Mouse (Mus musculus): ENCODE results near the gene Pola2. TPM values are rescaled to one million over a fixed set of nuclear protein-coding genes. Genes with fewer than 3 reads are reported as not detected.

The Pola2 gene
- polyA plus RNA-seq, 1 experiment, result 43.2 TPM

DNA sequence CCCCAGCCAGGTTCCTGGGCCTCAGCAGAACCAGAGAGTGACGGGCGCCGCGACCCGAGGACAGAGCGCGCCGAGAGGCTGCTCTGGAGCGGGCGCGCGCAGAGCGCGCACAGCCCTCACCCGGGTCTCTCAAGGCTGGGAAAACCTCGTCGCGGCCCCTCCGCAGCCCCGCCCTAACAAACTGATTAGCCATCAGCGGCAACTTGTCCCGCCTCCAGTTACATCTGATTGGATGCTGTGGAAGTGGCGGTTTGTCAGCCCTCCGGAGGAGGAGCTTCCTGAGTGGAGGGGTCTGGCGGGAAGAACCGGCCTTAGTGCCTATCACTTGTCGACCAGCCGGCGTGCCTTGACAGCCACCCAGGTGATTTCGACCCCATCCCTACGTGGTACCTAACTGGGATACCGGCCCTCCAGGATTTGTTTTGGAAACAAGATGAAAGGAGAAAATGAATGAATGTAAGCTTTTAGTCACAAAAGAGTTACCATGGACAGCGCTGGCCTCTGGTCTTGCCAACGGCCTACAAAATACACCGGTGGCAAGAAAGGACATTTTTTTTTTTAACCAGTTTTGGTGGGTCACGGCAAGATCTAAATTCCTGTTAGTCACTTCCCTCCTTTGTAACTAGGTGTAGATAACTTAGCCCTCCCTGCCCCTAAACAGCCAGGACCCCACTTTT is 69.9 kb downstream of the Pola2 start, which contains the start of gene Tigd3:
Tigd3 (minus strand) TSS at position 148 of the 677 bp plus-strand sequence.
- no peak for DNase-seq (ENCODE audit: low read depth)

DNA sequence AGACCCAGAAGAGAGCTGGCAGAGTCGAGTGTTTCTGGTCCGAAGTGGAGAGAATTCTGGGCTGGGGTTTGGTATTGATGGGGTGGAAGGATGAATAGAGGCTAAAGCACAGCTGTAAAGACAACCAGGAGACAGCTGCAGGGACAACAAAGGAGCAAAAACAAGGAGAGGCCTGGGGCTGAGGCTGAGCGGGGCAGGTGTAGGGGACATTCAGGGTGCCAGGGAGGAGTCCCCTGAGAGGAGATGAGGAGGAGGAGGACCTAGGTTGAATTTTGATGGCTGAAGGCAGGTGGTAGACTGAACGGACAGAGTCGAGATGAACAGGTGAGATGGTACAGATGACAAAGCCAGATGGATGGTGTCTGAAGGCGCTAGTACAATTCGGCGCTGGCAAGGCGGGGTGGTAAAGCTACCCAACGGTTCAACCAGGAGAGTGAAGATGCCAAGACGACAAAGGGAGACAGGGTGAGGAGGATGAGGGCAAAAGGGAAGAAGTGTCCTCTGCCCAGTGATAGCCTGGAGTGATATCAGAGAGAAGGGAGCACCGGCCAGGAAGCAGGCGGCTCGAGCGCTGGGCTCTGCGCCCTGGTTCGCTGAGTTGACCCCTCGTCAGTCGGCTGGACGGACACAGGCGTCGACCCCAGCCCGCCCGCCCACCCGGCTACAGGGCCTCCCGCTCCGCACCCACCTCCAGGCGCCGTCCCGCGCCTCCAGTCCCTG is 70.6 kb downstream of the Pola2 start:
- DNase-seq (ENCODE audit: low read depth), result no peak

DNA sequence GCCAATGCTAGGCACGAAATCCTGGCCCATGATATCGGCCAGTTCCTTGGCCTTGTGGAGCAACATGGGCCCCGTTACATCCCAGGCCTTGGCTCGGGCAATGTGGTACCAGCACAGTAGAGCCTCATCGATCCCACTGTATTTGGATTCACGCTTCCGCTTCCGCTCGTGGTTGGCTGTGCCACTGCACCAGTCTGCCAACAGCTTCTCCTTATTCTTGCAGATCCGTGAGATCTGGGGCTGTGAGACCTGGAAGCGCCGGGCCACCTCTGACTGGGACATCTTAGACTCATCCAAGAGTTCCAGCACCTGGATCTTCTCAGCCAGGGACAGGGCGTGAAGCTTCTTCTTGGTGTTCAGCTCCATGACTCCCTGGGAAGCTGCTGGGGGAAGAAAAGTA is 71.3 kb downstream of the Pola2 start:
- DNase-seq (ENCODE audit: low read depth), result no peak

DNA sequence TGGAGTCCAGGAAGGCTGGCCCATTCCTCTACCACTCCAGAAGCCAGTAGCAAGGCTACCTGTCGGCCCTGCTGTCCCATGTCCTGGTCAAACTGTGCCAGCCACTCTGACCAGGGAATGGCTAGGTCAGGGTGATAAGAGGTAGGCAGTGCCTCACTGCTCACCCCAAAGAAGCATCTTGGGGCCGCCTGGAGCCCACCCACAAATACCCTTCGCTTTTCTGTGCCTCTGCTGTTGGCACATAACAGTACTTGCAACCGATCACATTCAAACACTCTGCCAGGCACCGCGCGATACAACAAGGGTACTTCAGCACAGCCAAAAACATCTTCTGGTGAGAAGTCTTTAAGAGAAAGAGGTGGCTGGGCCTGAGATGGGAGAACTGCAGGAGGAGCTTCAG is 71.7 kb downstream of the Pola2 start:
- no peak for DNase-seq (ENCODE audit: low read depth)

DNA sequence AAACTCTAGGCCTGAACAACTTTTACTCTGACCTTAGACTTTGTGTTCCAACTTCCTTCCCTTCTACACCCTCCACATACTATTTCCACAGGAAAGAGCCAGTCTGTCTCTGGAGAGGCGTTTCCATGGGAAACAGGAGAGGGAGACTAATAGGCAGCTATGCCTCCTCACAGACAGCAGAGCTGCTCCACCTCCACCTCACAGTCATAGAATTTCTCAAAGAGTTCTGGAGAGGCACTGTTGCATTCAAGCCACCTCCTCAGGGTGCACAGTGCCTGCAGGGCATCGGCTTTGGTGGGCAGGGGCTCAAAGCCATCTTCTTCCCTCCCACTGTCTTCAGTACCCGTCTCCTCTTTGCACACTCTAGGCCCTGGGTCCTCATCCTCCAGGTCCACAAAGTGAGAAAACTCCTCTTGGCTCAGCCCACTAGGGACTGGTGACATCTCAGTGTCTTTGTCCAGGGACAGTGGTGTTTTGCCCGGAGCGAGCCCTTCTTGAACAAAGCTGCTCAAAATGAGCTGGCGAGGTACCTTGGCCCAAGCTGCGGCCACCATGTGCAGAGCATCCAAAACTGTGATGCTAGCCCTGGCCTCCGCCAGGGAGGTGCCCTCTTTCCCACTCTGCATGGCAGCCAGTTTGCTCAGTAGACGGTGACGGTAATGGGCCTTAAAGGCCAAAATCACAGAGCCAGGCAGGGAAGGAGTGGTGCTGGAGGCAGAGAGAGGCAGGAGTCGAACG is 72.3 kb downstream of the Pola2 start:
- no peak for DNase-seq (ENCODE audit: low read depth)

Other genes starting within 250 kb of the Pola2 start
- gene Ehbp1l1, start 237.9 kb downstream of the Pola2 start, polyA plus RNA-seq (2012; rRNA removed), result 43.8 and 64.4 TPM in 2 replicates
- gene Fam89b, start 234.5 kb downstream of the Pola2 start, polyA plus RNA-seq (2012; rRNA removed), result 160 and 194 TPM in 2 replicates
- gene Ltbp3, start 223.3 kb downstream of the Pola2 start, polyA plus RNA-seq (2012; rRNA removed), result 186 and 257 TPM in 2 replicates
- 155 TPM in 2 replicates for gene Scyl1, start 192.8 kb downstream of the Pola2 start, polyA plus RNA-seq (2012; rRNA removed)
- 15.1 and 15.9 TPM in 2 replicates for gene Frmd8, start 88.9 kb downstream of the Pola2 start, polyA plus RNA-seq (2012; rRNA removed)
- gene Slc25a45, start 86.4 kb downstream of the Pola2 start, polyA plus RNA-seq (2012; rRNA removed), result 17.3 and 25.7 TPM in 2 replicates
- gene Tigd3, start 70.1 kb downstream of the Pola2 start, polyA plus RNA-seq (2012; rRNA removed), result 0.70 and 0.75 TPM in 2 replicates
- gene Dpf2, start 51.2 kb downstream of the Pola2 start, polyA plus RNA-seq (2012; rRNA removed), result 71.5 and 79.4 TPM in 2 replicates
- 12.9 and 17.6 TPM in 2 replicates for gene Cdc42ep2, start 39.4 kb downstream of the Pola2 start, polyA plus RNA-seq (2012; rRNA removed)
- not detected in 2 replicates for gene Slc22a20, start 21.9 kb upstream of the Pola2 start, polyA plus RNA-seq (2012; rRNA removed)
- 70.6 and 85.2 TPM in 2 replicates for gene Capn1, start 51.7 kb upstream of the Pola2 start, polyA plus RNA-seq (2012; rRNA removed)
- 55.6 and 104 TPM in 2 replicates for gene Syvn1, start 82.4 kb upstream of the Pola2 start, polyA plus RNA-seq (2012; rRNA removed)
- gene Mrpl49, start 93.6 kb upstream of the Pola2 start, polyA plus RNA-seq (2012; rRNA removed), result 28.3 and 29.0 TPM in 2 replicates
- gene Fau, start 93.6 kb upstream of the Pola2 start, polyA plus RNA-seq (2012; rRNA removed), result 1,249 and 1,627 TPM in 2 replicates
- 60.6 and 60.9 TPM in 2 replicates for gene Znhit2, start 97.0 kb upstream of the Pola2 start, polyA plus RNA-seq (2012; rRNA removed)
- 98.2 and 115 TPM in 2 replicates for gene Tm7sf2, start 104.2 kb upstream of the Pola2 start, polyA plus RNA-seq (2012; rRNA removed)
- gene Vps51, start 113.0 kb upstream of the Pola2 start, polyA plus RNA-seq (2012; rRNA removed), result 56.9 and 64.6 TPM in 2 replicates
- 1.2 TPM in 1 of 2 replicates, not detected in the other for gene Tmem262, start 115.8 kb upstream of the Pola2 start, polyA plus RNA-seq (2012; rRNA removed)
- gene Gm28374, start 118.1 kb upstream of the Pola2 start, polyA plus RNA-seq (2012; rRNA removed), result 0.20 and 0.23 TPM in 2 replicates
- 106 and 118 TPM in 2 replicates for gene Zfpl1, start 120.8 kb upstream of the Pola2 start, polyA plus RNA-seq (2012; rRNA removed)
- gene Cdca5, start 120.8 kb upstream of the Pola2 start, polyA plus RNA-seq (2012; rRNA removed), result 1.0 TPM in 2 replicates
- 0.37 TPM in 1 of 2 replicates, not detected in the other for gene AC131692.1, start 130.2 kb upstream of the Pola2 start, polyA plus RNA-seq (2012; rRNA removed)
- 0.06 and 0.12 TPM in 2 replicates for gene Naaladl1, start 141.6 kb upstream of the Pola2 start, polyA plus RNA-seq (2012; rRNA removed)
- gene Sac3d1, start 154.4 kb upstream of the Pola2 start, polyA plus RNA-seq (2012; rRNA removed), result 25.5 and 26.0 TPM in 2 replicates
- gene Snx15, start 164.1 kb upstream of the Pola2 start, polyA plus RNA-seq (2012; rRNA removed), result 27.6 and 31.0 TPM in 2 replicates
- 2.8 and 2.9 TPM in 2 replicates for gene Batf2, start 176.8 kb upstream of the Pola2 start, polyA plus RNA-seq (2012; rRNA removed)
- 141 and 162 TPM in 2 replicates for gene Arl2, start 177.3 kb upstream of the Pola2 start, polyA plus RNA-seq (2012; rRNA removed)
- 0.16 and 0.22 TPM in 2 replicates for gene Majin, start 220.2 kb upstream of the Pola2 start, polyA plus RNA-seq (2012; rRNA removed)